Mouse (Mus musculus) kidney, adult 2 months (tissue): ENCODE data around the gene Tns4.

ENCODE experiments used
- CTCF ChIP-seq: fragments of 200-500 bp; conservative IDR thresholded peaks from 2 replicates; pipeline ENCODE4 v1.5.1; 2011; ENCODE audit warnings: low read depth, mild to moderate bottlenecking, control low read depth, low read length, moderate library complexity, mixed read lengths; ENCODE audit not compliant: insufficient read depth, insufficient read length
- POLR2A ChIP-seq: fragments of 200-500 bp; IDR thresholded peaks from one replicate; pipeline ENCODE4 v1.6.1; 2011; ENCODE audit warnings: low read depth, low read length, control low read depth

DNA sequence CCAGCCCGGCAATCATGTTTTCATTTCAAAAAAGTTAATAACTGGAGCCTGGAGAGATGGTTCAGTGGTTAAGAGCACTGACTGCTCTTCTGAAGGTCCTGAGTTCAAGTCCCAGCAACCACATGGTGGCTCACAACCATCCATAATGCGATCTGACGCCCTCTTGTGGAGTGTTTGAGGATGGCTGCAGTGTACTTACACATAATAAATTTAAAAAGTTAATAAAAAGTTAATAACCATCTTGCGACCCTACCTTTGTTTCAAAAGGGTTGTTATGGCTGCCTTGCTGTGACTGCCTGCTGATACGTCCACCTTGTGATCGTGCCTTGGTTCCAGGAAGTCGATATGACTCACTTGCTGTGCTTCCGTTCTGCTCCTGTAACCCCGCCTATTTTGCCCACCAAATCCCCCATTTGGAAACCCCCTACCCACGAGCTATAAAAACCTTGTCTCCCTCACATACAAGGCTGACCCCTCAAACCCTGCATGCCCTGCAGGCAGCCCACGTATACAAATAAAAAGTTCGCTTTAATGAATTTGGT lies 62.1 kb downstream of the Tns4 start:
- TF ChIP-seq POLR2A: no peak
- no peak for TF ChIP-seq CTCF
